Mouse (Mus musculus) liver, embryonic 14.5 days (tissue): ENCODE measurements around the gene Cmah.

Experiments used
- CTCF ChIP-seq: IDR thresholded peaks from 2 replicates; pipeline ENCODE4 v1.5.1; 2016; ENCODE audit warnings: antibody characterized with exemption, low read depth, control low read depth
- EP300 ChIP-seq: IDR thresholded peaks from 2 replicates; pipeline ENCODE4 v1.6.1; 2016; ENCODE audit warnings: antibody characterized with exemption, low read depth

DNA sequence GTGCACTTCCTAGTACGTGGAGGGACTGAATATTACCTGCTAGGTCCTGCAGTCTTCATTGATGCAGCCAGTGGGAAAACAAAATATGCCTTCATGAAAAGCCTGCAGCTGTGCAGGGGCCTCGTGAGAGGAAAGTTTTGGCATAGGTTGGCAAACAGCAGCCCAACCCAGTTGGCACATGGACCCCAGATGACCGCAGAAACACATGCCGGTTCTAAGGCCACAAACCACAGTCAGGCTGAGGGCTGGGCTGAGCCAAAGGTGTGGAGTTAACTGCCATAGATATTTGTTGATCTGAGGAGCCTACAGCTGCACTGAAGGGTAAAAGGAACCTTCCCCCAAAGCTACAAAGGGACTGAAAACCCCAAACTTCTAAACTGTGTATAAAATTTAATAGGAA is 14.9 kb downstream of the Cmah start:
- no peak for TF ChIP-seq CTCF
- no peak for TF ChIP-seq EP300
